Mouse (Mus musculus) thymus, adult 2 months (tissue): Measurements from ENCODE around the gene Myh3.

ENCODE experiments used
- CTCF ChIP-seq: fragments of 200-500 bp; IDR thresholded peaks from 2 replicates; pipeline ENCODE4 v1.5.1; 2012; ENCODE audit warnings: mild to moderate bottlenecking, control low read depth, low read length, moderate library complexity, borderline replicate concordance; ENCODE audit not compliant: control insufficient read depth, poor library complexity, insufficient read depth; ENCODE audit errors: extremely low read depth
- POLR2A ChIP-seq: fragments of 200-500 bp; IDR thresholded peaks from 2 replicates; pipeline ENCODE4 v1.6.1; 2012; ENCODE audit warnings: mild to moderate bottlenecking, low read length, control low read depth, moderate library complexity; ENCODE audit not compliant: control insufficient read depth, poor library complexity, insufficient read depth; ENCODE audit errors: extremely low read depth

- TF ChIP-seq CTCF, result no peak
- no peak for TF ChIP-seq POLR2A
Measured at GRCm38 (mm10) chr11:67151159-67151558, 73.1 kb downstream of the Myh3 start.
